Mouse (Mus musculus) urinary bladder, postnatal 14 days (tissue): ENCODE measurements around the gene Lilrb4a.
"Not testable (repeated sequence)": the region's sequence is repeated elsewhere in the genome, so short reads cannot be mapped to it uniquely, and the experiment has no call there.

Experiments
- DNase-seq: peaks from one replicate; pipeline ENCODE4 v3.0.0; 2021; ENCODE audit warnings: low spot score

Gene Lilrb4a

DNA sequence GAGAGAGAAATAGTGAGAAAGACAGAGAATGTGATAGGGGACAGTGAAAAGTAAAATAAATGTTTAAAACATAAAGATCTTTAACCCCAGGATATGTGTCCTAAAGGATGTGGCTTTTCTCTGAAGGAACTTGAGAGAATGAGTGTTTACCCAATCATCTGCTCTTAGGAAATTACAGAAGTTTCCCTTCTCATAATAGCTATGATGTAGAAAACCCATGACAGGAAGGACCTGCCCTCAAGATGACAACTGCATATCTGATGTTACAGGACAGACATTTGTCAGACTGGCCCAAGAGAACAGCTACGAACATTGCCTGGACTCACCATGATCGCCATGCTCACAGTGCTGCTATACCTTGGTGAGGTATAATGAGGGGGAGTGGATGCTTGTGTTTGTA lies at the start of gene Lilrb4a:
TSS of gene Lilrb4a (plus strand) at position 266 of the 400 bp plus-strand sequence.
- not testable (repeated sequence) for DNase-seq

DNA sequence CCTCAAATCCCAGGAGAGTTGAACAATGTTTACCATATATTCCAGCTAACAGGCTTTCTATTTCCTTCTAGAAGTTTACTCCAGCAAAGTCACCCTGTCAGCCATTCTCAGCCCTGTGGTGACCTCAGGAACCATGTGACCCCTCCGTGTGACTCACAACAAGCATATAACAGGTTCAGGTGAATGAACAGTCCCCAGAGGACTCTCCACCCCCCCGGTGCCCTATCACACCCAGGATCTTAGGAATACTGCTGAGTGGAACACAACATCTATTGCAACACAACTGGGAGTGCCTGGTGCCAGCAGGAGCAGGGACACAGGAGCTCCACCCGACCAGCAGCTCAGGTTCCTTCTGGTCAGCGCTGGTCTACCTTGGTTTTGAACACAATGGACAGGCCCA lies 39.1 kb upstream of the Lilrb4a start:
- no peak for DNase-seq

- no peak for DNase-seq
These were observed 37.0 kb upstream of the Lilrb4a start for GRCm38 (mm10) chr10:51453616-51454298.

DNA sequence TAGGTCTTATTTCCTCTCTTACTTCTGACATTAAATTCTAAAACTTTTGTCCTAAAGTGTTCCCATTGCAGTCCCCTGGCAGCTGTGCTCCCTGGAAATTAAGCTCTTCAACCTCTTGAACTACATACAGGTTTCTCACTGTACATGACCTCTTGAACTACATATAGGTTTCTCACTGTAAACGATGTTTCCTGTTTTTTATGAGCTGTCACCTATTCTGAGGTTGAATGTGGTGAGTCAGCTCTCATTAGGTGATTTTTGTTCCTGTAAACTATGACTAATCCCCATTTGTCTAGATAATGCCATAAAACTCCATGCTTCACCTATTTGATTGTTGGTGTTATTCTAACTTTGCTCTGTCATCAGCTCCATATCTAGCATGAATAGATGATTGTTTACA lies 36.4 kb upstream of the Lilrb4a start:
- no peak for DNase-seq

- DNase-seq = no peak
These were observed 35.0 kb upstream of the Lilrb4a start for GRCm38 (mm10) chr10:51455762-51456161.

GRCm38 (mm10) chr10:51456369-51456768 lies 34.4 kb upstream of the Lilrb4a start:
- DNase-seq = no peak

DNA sequence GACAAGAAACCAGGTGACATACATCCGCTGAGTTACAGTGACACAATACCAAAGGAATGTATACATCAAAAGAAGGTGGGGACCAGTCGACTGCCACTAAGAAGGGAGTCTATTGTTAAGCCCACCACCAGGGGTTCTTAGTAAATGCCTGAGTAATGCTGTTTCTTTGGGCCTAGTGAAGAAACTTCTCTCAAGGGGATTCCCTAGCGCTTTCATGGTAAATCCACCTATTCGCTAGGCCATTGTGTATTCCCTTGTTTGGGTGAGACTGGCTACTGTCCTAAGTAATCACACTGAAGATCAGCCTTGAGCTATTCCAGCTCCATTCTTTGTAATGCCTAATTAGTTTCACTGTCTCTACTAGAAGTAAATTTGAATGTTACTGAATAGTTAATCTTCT lies 27.0 kb upstream of the Lilrb4a start:
- not testable (repeated sequence) for DNase-seq

GRCm38 (mm10) chr10:51480397-51480796 lies 10.4 kb upstream of the Lilrb4a start, which contains the start of the genes Gm49339 and Lilr4b:
Gm49339 (plus strand) TSS chr10:51480612.
Lilr4b (plus strand) TSS chr10:51480632.
- not testable (repeated sequence) for DNase-seq

DNA sequence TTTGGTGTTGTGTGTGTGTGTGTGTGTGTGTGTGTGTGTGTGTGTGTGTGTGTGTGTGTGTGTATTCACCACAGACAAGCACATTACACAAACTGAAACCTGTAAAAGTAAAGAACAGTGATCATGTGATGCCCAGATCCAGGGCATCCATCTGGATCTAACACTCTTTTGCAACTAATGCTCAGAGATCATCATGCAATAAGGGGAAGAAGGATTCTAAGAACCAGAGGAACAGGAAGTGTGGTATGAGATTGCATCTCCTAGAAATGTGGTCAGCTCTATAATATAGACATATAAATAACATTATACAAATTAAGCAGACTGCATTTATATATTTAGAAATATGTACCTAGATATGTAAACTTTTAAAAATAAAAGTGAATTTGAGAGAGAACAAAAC lies 29.3 kb downstream of the Lilrb4a start:
- no peak for DNase-seq

GRCm38 (mm10) chr10:51521453-51521852 lies 30.7 kb downstream of the Lilrb4a start:
- no peak for DNase-seq

DNA sequence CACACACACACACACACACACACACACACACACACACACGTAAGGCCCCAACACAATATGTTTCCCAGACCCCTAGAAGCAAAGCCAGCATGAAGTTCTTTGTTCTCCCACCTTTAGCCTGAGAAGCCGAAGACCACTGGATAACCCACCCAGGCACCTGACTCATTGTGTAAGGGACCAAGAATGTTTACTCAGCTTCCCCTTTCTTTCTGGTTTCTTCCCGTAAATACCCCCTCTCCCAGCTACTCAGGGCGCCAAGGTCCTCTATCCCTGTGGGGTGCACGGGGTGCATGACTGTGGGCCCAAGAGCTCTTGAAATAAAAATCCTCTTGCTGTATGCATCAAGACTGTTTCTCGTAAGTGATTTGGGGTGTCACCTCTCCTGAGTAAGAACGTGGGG lies 35.3 kb downstream of the Lilrb4a start:
- DNase-seq = no peak

- no peak for DNase-seq
These were observed 35.9 kb downstream of the Lilrb4a start for GRCm38 (mm10) chr10:51526633-51527032.

DNA sequence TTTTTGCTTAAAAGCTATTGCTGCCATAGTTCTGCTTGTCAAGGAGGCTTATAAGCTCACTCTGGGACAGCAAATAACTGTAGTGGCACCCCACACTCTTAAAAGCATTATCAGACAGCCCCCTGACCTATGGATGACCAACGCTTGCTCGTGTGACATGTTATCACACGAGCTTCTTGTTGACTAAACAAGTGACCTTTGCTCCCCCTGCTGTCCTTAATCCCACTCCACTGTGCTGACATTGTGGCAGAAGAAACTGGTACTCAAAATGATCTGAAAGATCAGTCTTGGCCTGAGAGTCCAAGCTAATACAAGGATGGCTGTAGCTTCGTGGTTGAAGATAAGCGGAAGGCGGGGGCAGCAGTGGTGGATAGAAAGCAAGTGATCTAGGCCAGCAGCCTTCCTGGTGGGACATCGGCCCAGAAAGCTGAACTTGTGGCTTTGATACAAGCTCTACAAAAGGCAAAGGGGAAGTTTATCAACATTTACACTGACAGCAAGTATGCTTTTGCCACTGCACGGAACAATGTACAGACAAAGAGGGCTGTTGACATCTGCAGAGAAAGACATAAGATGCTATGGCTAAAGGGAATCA lies 38.2 kb downstream of the Lilrb4a start:
- DNase-seq = no peak

- DNase-seq = no peak
These were observed 38.7 kb downstream of the Lilrb4a start for GRCm38 (mm10) chr10:51529497-51529896.

DNA sequence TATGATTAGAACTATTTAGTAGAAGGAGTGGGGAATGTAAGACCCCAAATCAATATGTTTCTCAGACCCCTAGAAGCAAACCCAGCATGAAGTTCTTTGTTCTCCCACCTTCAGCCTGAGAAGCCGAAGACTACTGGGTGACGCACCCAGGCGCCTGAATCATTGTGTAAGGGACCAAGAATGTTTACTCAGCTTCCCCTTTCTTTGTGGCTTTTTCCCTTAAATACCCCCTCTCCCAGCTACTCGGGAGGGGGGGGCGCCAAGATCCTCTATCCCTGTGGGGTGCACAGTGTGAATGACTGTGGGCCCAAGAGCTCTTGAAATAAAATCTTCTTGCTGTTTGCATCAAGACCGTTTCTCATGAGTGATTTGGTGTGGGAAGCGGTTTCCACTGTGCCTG lies 40.1 kb downstream of the Lilrb4a start:
- no peak for DNase-seq
